Mouse (Mus musculus) forebrain, embryonic 14.5 days (tissue): ENCODE measurements around the gene Pttg1ip. TPM values are rescaled to one million over a fixed set of nuclear protein-coding genes. Genes with fewer than 3 reads are reported as not detected.
A peak's percentile ranks its signal among the peaks of the same experiment; 100 is the strongest.

Experiments used
- ATAC-seq: fragments of 200-750 bp; cut with Nextera tagmentation; 2 replicates; pipeline ENCODE4 v1.8.0; 2017; ENCODE audit warnings: mild to moderate bottlenecking, moderate library complexity
- DNase-seq: peaks from one replicate; pipeline ENCODE4 v3.0.0-alpha.2; 2015; ENCODE audit warnings: low spot score
- H3K27ac ChIP-seq: fragments of 300-500 bp; sonication (generic); 2 replicates; pipeline ENCODE4 v1.5.1; 2014; ENCODE audit warnings: low read depth, mild to moderate bottlenecking, control low read depth, low read length, moderate library complexity
- H3K27me3 ChIP-seq: fragments of 300-500 bp; sonication (generic); replicated peaks from 2 replicates; pipeline ENCODE4 v1.6.1; 2014; ENCODE audit warnings: low read length, control low read depth, mixed read lengths; ENCODE audit not compliant: control insufficient read depth, insufficient read depth
- H3K36me3 ChIP-seq: fragments of 300-500 bp; sonication (generic); 2 replicates; pipeline ENCODE4 v1.6.1; 2014; ENCODE audit warnings: low read length, control low read depth; ENCODE audit not compliant: control insufficient read depth, insufficient read depth
- H3K4me1 ChIP-seq: fragments of 300-500 bp; sonication (generic); 2 replicates; pipeline ENCODE4 v1.6.1; 2014; ENCODE audit warnings: antibody characterized with exemption, low read length, control low read depth; ENCODE audit not compliant: control insufficient read depth, insufficient read depth
- H3K4me2 ChIP-seq: fragments of 300-500 bp; sonication (generic); 2 replicates; pipeline ENCODE4 v1.6.1; 2014; ENCODE audit warnings: mild to moderate bottlenecking, control low read depth, low read length
- H3K4me3 ChIP-seq: fragments of 300-500 bp; sonication (generic); 2 replicates; pipeline ENCODE4 v1.5.1; 2014; ENCODE audit warnings: low read depth, low read length, control low read depth
- H3K9ac ChIP-seq: fragments of 300-500 bp; sonication (generic); 2 replicates; pipeline ENCODE4 v1.6.1; 2014; ENCODE audit warnings: mild to moderate bottlenecking, low read length, control low read depth, moderate library complexity
- H3K9me3 ChIP-seq: fragments of 300-500 bp; sonication (generic); replicated peaks from 2 replicates; pipeline ENCODE4 v1.6.1; 2016; ENCODE audit warnings: low read length, control low read depth, mixed read lengths; ENCODE audit not compliant: control insufficient read depth
- WGBS: fragments of 180-500 bp; shearing (Covaris S2); extraction: QIAGEN DNeasy Blood & Tissue Kit; methylation state at CpG from one replicate; pipeline ENCODE4 v1.1.7; 2014; 5-methylcytosine and 5-hydroxymethylcytosine counted together
- polyA plus RNA-seq: library from polyadenylated mRNA; unstranded; fragments of >200 nt; fragmentation: Nextera tagmentation; extraction: Ambion mirVana; gene quantifications from 2 replicates; pipeline ENCODE4 v1.2.1, GENCODE M21; 2014

Gene Pttg1ip
- polyA plus RNA-seq: 74.1 and 85.5 TPM in 2 replicates

- DNase-seq: peak; percentile 99
- H3K4me2 ChIP-seq: peak within 1 kb of the TSS; percentile 82
- peak within 1 kb of the TSS; percentile 87 for H3K9ac ChIP-seq
- no peaks in the 10 kb centered on the region for H3K27me3 ChIP-seq
- peak; percentile 97 for ATAC-seq
- peak within 1 kb of the TSS; percentile 85 for H3K4me3 ChIP-seq
- H3K36me3 ChIP-seq: no peaks in the 10 kb centered on the region
- peaks cover 15% of the 10 kb centered on the region; the same call in 1 of the 2 replicates for H3K4me1 ChIP-seq
- H3K27ac ChIP-seq: peak within 1 kb of the TSS; percentile 79
- H3K9me3 ChIP-seq: no peaks in the 10 kb centered on the region
- under 1% methylated on average over 60 of the region's 64 CpGs for WGBS
Observed at GRCm38 (mm10) chr10:77581408-77582284, at the start of gene Pttg1ip. Gene Pttg1ip, plus strand, starts transcription at chr10:77581720.

- Histone ChIP-seq H3K27me3 (no peaks in the 10 kb centered on the region), H3K36me3 (no peaks in the 10 kb centered on the region), H3K4me2 (no peak overlapping the region), H3K9ac (no peak overlapping the region), H3K4me1 (no peaks in the 10 kb centered on the region), H3K4me3 (no peak overlapping the region), H3K27ac (no peak overlapping the region), H3K9me3 (no peaks in the 10 kb centered on the region)
- DNase-seq (no peak), ATAC-seq (no peak)
- WGBS: 80% methylated on average over 1 of the region's 1 CpGs
Observed at GRCm38 (mm10) chr10:77532020-77532413, 49.5 kb upstream of the Pttg1ip start.

- H3K4me1 ChIP-seq: no peaks in the 10 kb centered on the region
Observed at GRCm38 (mm10) chr10:77536727-77537126, 44.8 kb upstream of the Pttg1ip start.

GRCm38 (mm10) chr10:77537215-77538209 is 44.0 kb upstream of the Pttg1ip start:
- Histone ChIP-seq H3K9me3 (no peaks in the 10 kb centered on the region), H3K9ac (no peak overlapping the region), H3K4me2 (no peak overlapping the region), H3K27ac (no peak overlapping the region), H3K36me3 (no peaks in the 10 kb centered on the region), H3K4me3 (no peak overlapping the region), H3K4me1 (no peaks in the 10 kb centered on the region), H3K27me3 (no peaks in the 10 kb centered on the region)
- WGBS: 89% methylated on average over 11 of the region's 11 CpGs
- ATAC-seq: no peak
- DNase-seq: no peak

More at GRCm38 (mm10) chr10:77536727-77537126, 44.8 kb upstream of the Pttg1ip start:
- no peak for ATAC-seq
- no peak overlapping the region for H3K9ac ChIP-seq
- H3K9me3 ChIP-seq: no peaks in the 10 kb centered on the region
- WGBS: 76% methylated on average over 8 of the region's 8 CpGs
- H3K27ac ChIP-seq: no peak overlapping the region
- no peak overlapping the region for H3K4me3 ChIP-seq
- no peak overlapping the region for H3K4me2 ChIP-seq
- no peaks in the 10 kb centered on the region for H3K27me3 ChIP-seq
- no peaks in the 10 kb centered on the region for H3K36me3 ChIP-seq
- no peak for DNase-seq

- Histone ChIP-seq H3K9ac (no peak overlapping the region), H3K27me3 (no peaks in the 10 kb centered on the region), H3K4me1 (no peaks in the 10 kb centered on the region), H3K4me2 (no peak overlapping the region), H3K36me3 (no peaks in the 10 kb centered on the region), H3K4me3 (no peak overlapping the region), H3K9me3 (no peaks in the 10 kb centered on the region), H3K27ac (no peak overlapping the region)
- WGBS: 85% methylated on average over 7 of the region's 7 CpGs
- no peak for DNase-seq
- no peak for ATAC-seq
Observed at GRCm38 (mm10) chr10:77539320-77539945, 42.1 kb upstream of the Pttg1ip start.

GRCm38 (mm10) chr10:77540576-77541102 is 40.9 kb upstream of the Pttg1ip start:
- no peaks in the 10 kb centered on the region for H3K27me3 ChIP-seq
- whole genome bisulfite sequencing: 90% methylated on average over 4 of the region's 4 CpGs
- no peak overlapping the region for H3K4me3 ChIP-seq
- H3K9me3 ChIP-seq: no peaks in the 10 kb centered on the region
- no peak overlapping the region for H3K9ac ChIP-seq
- no peaks in the 10 kb centered on the region for H3K4me1 ChIP-seq
- H3K36me3 ChIP-seq: no peaks in the 10 kb centered on the region
- DNase-seq (no peak), ATAC-seq (no peak)
- H3K4me2 ChIP-seq: no peak overlapping the region
- no peak overlapping the region for H3K27ac ChIP-seq

- DNase-seq: no peak
- no peak overlapping the region for H3K4me2 ChIP-seq
- H3K4me1 ChIP-seq: no peaks in the 10 kb centered on the region
- H3K27ac ChIP-seq: no peak overlapping the region
- no peak overlapping the region for H3K9ac ChIP-seq
- WGBS: 77% methylated on average over 10 of the region's 10 CpGs
- H3K36me3 ChIP-seq: no peaks in the 10 kb centered on the region
- no peak for ATAC-seq
- H3K27me3 ChIP-seq: no peaks in the 10 kb centered on the region
- H3K4me3 ChIP-seq: no peak overlapping the region
- H3K9me3 ChIP-seq: no peaks in the 10 kb centered on the region
Observed at GRCm38 (mm10) chr10:77541864-77542666, 39.5 kb upstream of the Pttg1ip start.

GRCm38 (mm10) chr10:77543226-77543625 is 38.3 kb upstream of the Pttg1ip start:
- H3K9ac ChIP-seq: no peak overlapping the region
- no peak overlapping the region for H3K4me3 ChIP-seq
- ATAC-seq (no peak), DNase-seq (peak; percentile 38)
- no peak overlapping the region for H3K27ac ChIP-seq
- no peaks in the 10 kb centered on the region for H3K36me3 ChIP-seq
- H3K27me3 ChIP-seq: no peaks in the 10 kb centered on the region
- H3K9me3 ChIP-seq: no peaks in the 10 kb centered on the region
- WGBS: 37% methylated on average over 7 of the region's 7 CpGs
- no peak overlapping the region for H3K4me2 ChIP-seq
- no peaks in the 10 kb centered on the region for H3K4me1 ChIP-seq
